In the genomic region with DNA sequence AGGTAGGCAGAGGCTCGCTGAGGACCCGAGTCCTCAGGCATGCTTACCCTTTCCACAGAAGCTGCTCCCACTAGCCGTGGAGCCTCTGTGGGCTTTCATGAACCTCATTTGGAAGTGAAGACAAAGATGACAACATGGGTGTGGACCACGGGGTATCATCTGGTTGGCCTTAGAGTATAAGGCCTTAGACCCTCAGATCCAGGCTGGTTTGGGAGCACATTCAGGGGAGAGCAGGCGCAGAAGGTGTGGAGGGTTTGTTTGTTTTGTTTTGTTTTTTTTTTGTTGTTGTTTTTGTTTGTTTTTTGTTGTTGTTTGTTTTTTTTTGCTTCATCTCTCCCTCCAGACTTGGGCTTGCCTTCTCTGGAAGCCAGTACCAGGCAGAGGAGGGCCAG, we compare ENCODE assay signal across 10 mouse cellular contexts. TPM values are rescaled to one million over a fixed set of nuclear protein-coding genes. Genes with fewer than 3 reads are reported as not detected.
DNase-seq lines count a peak whose midpoint lies in the region; ATAC-seq lines count a peak whose summit lies in the region.
"Had no signal": no experiment of that assay in that cellular context is flagged by ENCODE, and none has a peak within 500 bp of the region (broad histone marks: within the 10 kb centered on the region; RNA-seq: fewer than 3 reads in every experiment).

No protein-coding gene starts in this region.

- H3K27me3 ChIP-seq in heart, embryonic 16.5 days (ENCODE audit: control insufficient read depth, insufficient read depth, low read length) = no peaks in the 10 kb centered on the region
- 0 out of 2 replicates have a peak, but pooled peaks cover 7% of the 10 kb centered on the region for H3K27me3 ChIP-seq in embryonic facial prominence, embryonic 12.5 days
- H3K27me3 ChIP-seq in forebrain, embryonic 12.5 days = peaks cover 22% of the 10 kb centered on the region
- peaks cover 16% of the 10 kb centered on the region for H3K27me3 ChIP-seq in midbrain, embryonic 12.5 days

- 0 out of 2 replicates have a peak overlapping the region, but pooled peaks have one; percentile 14 for H3K9ac ChIP-seq in heart, embryonic 16.5 days (ENCODE audit: low read length)
- no peak overlapping the region for H3K9ac ChIP-seq in embryonic facial prominence, embryonic 12.5 days
- H3K9ac ChIP-seq in forebrain, embryonic 12.5 days = no peak overlapping the region
- H3K9ac ChIP-seq in midbrain, embryonic 12.5 days (replicated peaks) = no peak overlapping the region

- H3K4me2 ChIP-seq in heart, embryonic 16.5 days (ENCODE audit: low read depth, low read length) = 0 out of 2 replicates have a peak overlapping the region, but pooled peaks have one; percentile 17
- no peak overlapping the region for H3K4me2 ChIP-seq in embryonic facial prominence, embryonic 12.5 days (replicated peaks)
- no peak overlapping the region for H3K4me2 ChIP-seq in forebrain, embryonic 12.5 days
- peak overlapping the region; percentile 18 for H3K4me2 ChIP-seq in midbrain, embryonic 12.5 days (replicated peaks)

- DNase-seq in heart, adult 18-20 months = no peak
- no peak for DNase-seq in cerebellum, adult 11-12 months
- DNase-seq in right cerebral cortex, postnatal 10 days (ENCODE audit: low spot score in 2 of 2) = no peak
- DNase-seq: adrenal gland, adult 8-10 months; kidney, postnatal 4 days had no signal

- no peak overlapping the region for H3K4me3 ChIP-seq in heart, embryonic 16.5 days (ENCODE audit: low read length)
- no peak overlapping the region for H3K4me3 ChIP-seq in embryonic facial prominence, embryonic 12.5 days
- H3K4me3 ChIP-seq in forebrain, embryonic 12.5 days (replicated peaks) = no peak overlapping the region
- no peak overlapping the region for H3K4me3 ChIP-seq in midbrain, embryonic 12.5 days

- peaks cover 60% of the 10 kb centered on the region for H3K4me1 ChIP-seq in heart, embryonic 16.5 days (ENCODE audit: control insufficient read depth, insufficient read depth, low read length)
- H3K4me1 ChIP-seq in embryonic facial prominence, embryonic 12.5 days = peaks cover 32% of the 10 kb centered on the region
- peaks cover 97% of the 10 kb centered on the region for H3K4me1 ChIP-seq in forebrain, embryonic 12.5 days
- H3K4me1 ChIP-seq in midbrain, embryonic 12.5 days = peaks cover 94% of the 10 kb centered on the region

- H3K9me3 ChIP-seq in heart, embryonic 16.5 days (replicated peaks; ENCODE audit: control insufficient read depth, low read length) = no peaks in the 10 kb centered on the region
- H3K9me3 ChIP-seq in embryonic facial prominence, embryonic 12.5 days = no peaks in the 10 kb centered on the region
- H3K9me3 ChIP-seq in forebrain, embryonic 12.5 days = no peaks in the 10 kb centered on the region
- H3K9me3 ChIP-seq in midbrain, embryonic 12.5 days = no peaks in the 10 kb centered on the region

- no peaks in the 10 kb centered on the region for H3K36me3 ChIP-seq in heart, embryonic 16.5 days (ENCODE audit: control insufficient read depth, insufficient read depth)
- no peaks in the 10 kb centered on the region for H3K36me3 ChIP-seq in embryonic facial prominence, embryonic 12.5 days
- H3K36me3 ChIP-seq in forebrain, embryonic 12.5 days (replicated peaks) = no peaks in the 10 kb centered on the region
- no peaks in the 10 kb centered on the region for H3K36me3 ChIP-seq in midbrain, embryonic 12.5 days

- no peak for ATAC-seq in heart, embryonic 16.5 days (replicated peaks; ENCODE audit: extremely low read depth, insufficient read depth, low FRiP score)
- no peak for ATAC-seq in embryonic facial prominence, embryonic 12.5 days (ENCODE audit: insufficient number of reproducible peaks, insufficient read depth, low FRiP score, low TSS enrichment)
- no peak for ATAC-seq in forebrain, embryonic 12.5 days (ENCODE audit: low FRiP score)
- no peak for ATAC-seq in midbrain, embryonic 12.5 days (ENCODE audit: low FRiP score, low read depth)
- no peak for ATAC-seq in frontal cortex, adult (ENCODE audit: low TSS enrichment)

- H3K27ac ChIP-seq in heart, embryonic 16.5 days (ENCODE audit: low read length) = peak overlapping the region; percentile 91
- H3K27ac ChIP-seq in embryonic facial prominence, embryonic 12.5 days = peak overlapping the region; percentile 3; the same call in 1 of the 2 replicates
- H3K27ac ChIP-seq in forebrain, embryonic 12.5 days = peak overlapping the region; percentile 91
- H3K27ac ChIP-seq in midbrain, embryonic 12.5 days (replicated peaks) = peak overlapping the region; percentile 89

- 58% methylated on average over 5 of the region's 5 CpGs for WGBS in heart, embryonic 16.5 days
- WGBS in embryonic facial prominence, embryonic 12.5 days = 66% methylated on average over 5 of the region's 5 CpGs
- 52% methylated on average over 5 of the region's 5 CpGs for WGBS in forebrain, embryonic 12.5 days
- whole genome bisulfite sequencing in midbrain, embryonic 12.5 days = 30% methylated on average over 5 of the region's 5 CpGs

RNA-seq across cellular contexts. Expression of a gene that starts 36.6 kb away (rescaled TPM):
- polyA plus RNA-seq in heart, embryonic 16.5 days (2015; fragmentation: Nextera tagmentation; extraction: Ambion mirVana) = 54.9 and 58.0 TPM in 2 replicates
- 10 to 100 TPM; 35.0 to 37.1 TPM for total RNA-seq in heart, adult 18-20 months (2021)
- polyA plus RNA-seq in embryonic facial prominence, embryonic 12.5 days (2016; fragmentation: Nextera tagmentation; extraction: Ambion mirVana) = 86.3 and 90.6 TPM in 2 replicates
- polyA plus RNA-seq in forebrain, embryonic 12.5 days (2016; fragmentation: Nextera tagmentation; extraction: Ambion mirVana) = 49.9 and 60.6 TPM in 2 replicates
- polyA plus RNA-seq in midbrain, embryonic 12.5 days (2016; fragmentation: Nextera tagmentation; extraction: Ambion mirVana) = 53.6 and 61.7 TPM in 2 replicates

RNA-seq across cellular contexts. Expression of a gene that starts 40.1 kb away (rescaled TPM):
- polyA plus RNA-seq in heart, embryonic 16.5 days (2015; fragmentation: Nextera tagmentation; extraction: Ambion mirVana) = 88.3 and 94.7 TPM in 2 replicates
- total RNA-seq in heart, adult 18-20 months (2021) = 1 to 10 TPM; 4.7 to 5.6 TPM
- 169 and 171 TPM in 2 replicates for polyA plus RNA-seq in embryonic facial prominence, embryonic 12.5 days (2016; fragmentation: Nextera tagmentation; extraction: Ambion mirVana)
- polyA plus RNA-seq in forebrain, embryonic 12.5 days (2016; fragmentation: Nextera tagmentation; extraction: Ambion mirVana) = 200 and 211 TPM in 2 replicates
- polyA plus RNA-seq in midbrain, embryonic 12.5 days (2016; fragmentation: Nextera tagmentation; extraction: Ambion mirVana) = 157 and 158 TPM in 2 replicates

Comparison
In these comparisons a context has a peak if more than half of its experiments do, and no peak if none do; other contexts are left out.
1. H3K27ac ChIP-seq: peak in every context shown above with its lines; median percentile 91 in heart, embryonic 16.5 days; 91 in forebrain, embryonic 12.5 days; 89 in midbrain, embryonic 12.5 days; 3 in embryonic facial prominence, embryonic 12.5 days.
2. H3K4me2 ChIP-seq: peak in heart, embryonic 16.5 days (single experiment) and midbrain, embryonic 12.5 days (single experiment); none in embryonic facial prominence, embryonic 12.5 days (single experiment) and forebrain, embryonic 12.5 days (single experiment).